Mouse (Mus musculus) v-Abl transformed pro-B cells (cell line): ENCODE data around the gene Macrod2.

Experiments used
- in situ Hi-C, 2 experiments: fragments of 400-800 bp; cut with MboI; formaldehyde crosslinking; loops; one replicate each; pipeline ENCODE4 v1.15.1; 2025; ENCODE audit not compliant: unreplicated experiment in 2 of 2

The Macrod2 gene

DNA sequence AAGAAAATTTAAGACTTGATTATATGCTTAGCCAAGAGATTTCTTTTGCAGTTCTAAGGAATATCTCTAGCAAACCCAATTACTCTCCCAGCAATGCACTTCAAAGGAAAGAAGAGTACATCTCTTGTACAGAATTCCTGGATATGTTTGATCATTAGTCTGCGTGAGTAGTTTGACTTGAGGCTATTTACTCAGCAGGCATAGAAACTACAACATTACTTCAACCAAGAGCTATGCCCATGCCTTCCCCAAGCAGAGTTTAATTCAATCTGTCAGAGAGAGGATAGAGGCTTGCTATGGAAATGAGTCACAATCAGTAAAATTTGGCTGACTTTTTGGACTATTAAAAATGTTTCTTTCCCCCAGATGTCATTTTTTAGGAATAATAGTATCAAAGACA is 785.5 kb downstream of the Macrod2 start:
- in situ Hi-C loops, result no loop called here

- in situ Hi-C loops, result no loop called here
These were observed 787.1 kb downstream of the Macrod2 start for GRCm38 (mm10) chr2:141182034-141182759.

GRCm38 (mm10) chr2:141194476-141194875 is 799.4 kb downstream of the Macrod2 start:
- in situ Hi-C loops, result no loop called here

DNA sequence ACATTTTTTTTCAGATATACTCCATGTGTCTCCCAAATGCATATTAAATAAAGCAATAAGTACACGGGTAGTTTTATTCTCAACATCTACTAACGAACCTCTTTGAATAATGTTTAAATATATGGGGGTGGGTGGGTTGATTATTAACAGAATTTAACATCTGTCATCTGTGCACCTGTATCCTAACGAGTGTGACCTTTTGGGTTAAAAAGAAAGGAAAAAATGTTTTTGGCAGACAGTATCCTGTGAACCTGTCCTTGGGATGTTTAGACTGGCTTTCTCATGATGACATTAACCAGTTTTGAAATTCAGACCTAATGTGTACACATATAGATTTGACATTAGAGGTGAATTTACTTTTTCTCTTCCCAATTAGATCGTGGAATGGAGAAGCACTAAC is 805.4 kb downstream of the Macrod2 start:
- in situ Hi-C loops, result no loop called here

GRCm38 (mm10) chr2:141201303-141202014 is 806.4 kb downstream of the Macrod2 start:
- in situ Hi-C loops, result no loop called here

DNA sequence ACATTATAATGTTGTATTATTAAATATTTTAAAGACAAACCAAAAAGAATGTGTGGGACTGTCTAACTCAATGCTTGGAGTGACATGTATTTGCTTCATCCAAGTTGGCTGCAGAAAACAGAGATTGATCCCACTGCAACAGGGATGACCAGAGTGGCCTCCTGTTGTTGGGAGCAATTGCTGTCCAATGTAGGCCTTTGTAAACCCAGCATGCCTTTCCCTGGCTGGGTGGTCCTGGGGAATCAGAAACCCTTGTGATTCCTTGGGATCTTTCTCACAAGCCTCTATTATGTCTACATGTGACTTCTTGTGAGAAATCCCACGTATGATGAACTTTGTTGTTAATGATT is 806.9 kb downstream of the Macrod2 start:
- in situ Hi-C loops, result no loop called here

GRCm38 (mm10) chr2:141211346-141211745 is 816.2 kb downstream of the Macrod2 start:
- in situ Hi-C loops, result no loop called here

GRCm38 (mm10) chr2:141212291-141212690 is 817.2 kb downstream of the Macrod2 start:
- in situ Hi-C loops, result no loop called here

DNA sequence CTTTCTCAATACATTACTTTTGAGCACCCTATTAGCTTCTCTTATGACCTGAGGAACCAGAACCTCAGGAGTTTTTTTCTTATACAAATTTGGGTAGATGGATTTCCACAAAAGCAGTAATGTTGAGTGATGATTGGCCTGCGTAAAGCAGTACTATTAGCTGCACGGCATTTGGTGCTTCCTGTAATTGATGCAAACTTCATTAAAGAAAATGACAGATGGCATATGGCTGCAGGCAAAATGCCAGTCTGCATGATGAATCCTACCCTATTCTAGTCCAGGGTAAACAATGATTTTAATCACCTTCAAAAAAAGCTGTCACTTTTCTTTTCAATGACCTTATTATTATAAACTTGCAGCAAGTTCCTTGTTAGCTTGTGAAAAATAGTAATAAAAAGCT is 822.4 kb downstream of the Macrod2 start:
- in situ Hi-C loops, result no loop called here

DNA sequence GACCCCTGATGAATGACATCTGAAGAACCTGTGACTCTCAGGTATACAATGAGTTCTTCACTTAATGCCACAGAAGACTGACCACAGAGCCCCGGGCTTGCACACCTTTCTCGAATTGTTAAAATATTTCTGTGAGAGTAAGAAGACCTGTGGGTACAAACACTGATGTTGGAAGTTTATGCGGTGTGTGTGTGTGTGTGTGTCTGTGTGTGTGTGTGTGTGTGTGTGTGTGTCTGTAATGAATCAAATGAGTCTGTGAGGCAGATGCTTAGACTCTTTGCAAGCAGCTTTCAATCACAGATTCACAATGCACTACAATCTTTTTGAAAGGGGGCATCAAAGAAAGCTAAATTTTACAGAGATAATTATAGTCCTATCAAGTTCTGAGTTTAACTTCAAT is 822.8 kb downstream of the Macrod2 start:
- in situ Hi-C loops, result no loop called here

GRCm38 (mm10) chr2:141228809-141229208 is 833.7 kb downstream of the Macrod2 start:
- in situ Hi-C loops, result no loop called here

- in situ Hi-C loops, result no loop called here
These were observed 834.7 kb downstream of the Macrod2 start for GRCm38 (mm10) chr2:141229820-141230219.

DNA sequence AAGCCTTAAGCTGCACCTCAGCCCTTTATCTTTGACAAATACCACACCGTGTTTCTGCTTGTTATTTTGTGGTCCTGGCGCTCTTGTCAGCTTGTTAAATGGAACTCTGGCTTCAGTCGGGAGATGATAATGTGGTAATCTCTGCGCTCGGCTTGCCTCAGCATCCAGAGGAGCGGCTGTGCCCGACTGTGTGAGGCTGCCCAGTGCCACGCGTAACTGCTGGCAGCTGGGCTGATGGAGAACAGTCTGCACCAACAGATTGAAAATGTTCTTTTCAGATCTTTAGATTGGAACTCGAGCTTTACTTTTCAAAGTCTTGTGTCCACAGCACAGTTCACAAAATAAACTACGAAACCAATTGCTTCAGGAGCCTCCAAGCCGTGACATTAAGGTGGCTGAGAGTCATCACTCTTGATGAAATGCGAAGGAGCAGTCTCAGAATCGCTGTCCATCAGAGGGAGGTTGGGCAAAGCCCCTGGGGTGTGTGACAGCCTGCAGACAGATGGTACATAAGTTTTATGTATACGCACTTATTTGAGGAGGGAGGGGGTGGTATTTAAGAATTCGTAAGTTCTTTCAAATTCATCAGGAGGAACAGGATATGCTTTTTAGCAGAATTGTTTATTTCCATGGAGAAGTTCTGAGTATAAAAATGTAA is 836.0 kb downstream of the Macrod2 start:
- in situ Hi-C loops, result no loop called here

DNA sequence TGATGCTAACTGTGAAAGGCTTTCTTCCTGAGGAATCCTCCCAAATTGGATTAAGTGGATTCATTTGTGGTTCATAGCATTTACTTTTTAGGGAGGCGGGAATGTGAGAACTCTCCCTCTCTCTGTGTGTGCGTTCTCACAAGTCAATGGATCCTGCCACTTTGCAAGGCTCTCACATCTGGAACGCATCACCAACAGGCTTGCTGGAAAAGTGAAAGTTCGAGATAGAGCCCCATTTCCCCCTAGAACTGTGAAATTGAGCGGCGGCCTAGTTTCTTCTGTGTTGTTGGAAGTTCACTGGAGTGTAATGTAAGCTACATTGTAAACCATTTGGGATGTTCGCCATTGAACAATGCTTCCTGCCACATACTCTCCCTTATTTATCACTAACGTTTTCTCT is 839.2 kb downstream of the Macrod2 start:
- in situ Hi-C loops, result no loop called here

DNA sequence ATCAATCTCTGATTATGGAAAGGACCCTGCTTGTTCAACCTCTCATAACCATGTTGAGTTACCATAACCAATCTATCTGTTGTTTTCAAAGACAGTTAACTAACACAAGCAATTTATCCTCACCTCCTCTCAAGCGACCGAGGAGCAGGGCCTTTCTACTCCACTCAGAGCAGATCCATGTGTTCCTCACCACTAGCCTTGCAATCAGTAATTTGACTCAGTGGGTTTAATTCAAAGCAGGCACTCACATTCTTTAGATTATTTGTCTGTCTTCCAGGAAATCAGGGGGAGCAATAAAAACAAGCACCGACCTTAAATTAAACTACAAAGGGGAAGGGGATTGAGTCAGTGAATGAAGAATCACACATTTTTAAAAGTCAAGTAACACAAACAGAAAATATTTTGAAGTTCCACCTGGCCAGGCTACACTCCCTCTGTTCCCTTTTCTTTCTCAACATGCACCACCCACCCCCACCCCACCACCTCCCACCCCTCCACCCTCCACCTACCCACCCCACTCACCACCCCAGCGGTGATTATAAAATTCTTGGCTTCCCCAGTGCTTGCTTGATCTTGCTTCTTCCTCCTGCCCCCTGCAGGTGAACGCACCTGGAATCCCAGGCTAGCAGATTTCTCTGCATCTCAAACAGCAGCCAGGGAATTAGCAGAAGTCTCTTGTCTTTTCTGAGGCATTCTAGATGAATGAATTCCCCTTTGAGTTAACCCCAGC is 839.8 kb downstream of the Macrod2 start:
- in situ Hi-C loops, result no loop called here

GRCm38 (mm10) chr2:141247680-141248079 is 852.6 kb downstream of the Macrod2 start:
- in situ Hi-C loops, result no loop called here

GRCm38 (mm10) chr2:141264582-141264981 is 869.5 kb downstream of the Macrod2 start:
- in situ Hi-C loops, result no loop called here

DNA sequence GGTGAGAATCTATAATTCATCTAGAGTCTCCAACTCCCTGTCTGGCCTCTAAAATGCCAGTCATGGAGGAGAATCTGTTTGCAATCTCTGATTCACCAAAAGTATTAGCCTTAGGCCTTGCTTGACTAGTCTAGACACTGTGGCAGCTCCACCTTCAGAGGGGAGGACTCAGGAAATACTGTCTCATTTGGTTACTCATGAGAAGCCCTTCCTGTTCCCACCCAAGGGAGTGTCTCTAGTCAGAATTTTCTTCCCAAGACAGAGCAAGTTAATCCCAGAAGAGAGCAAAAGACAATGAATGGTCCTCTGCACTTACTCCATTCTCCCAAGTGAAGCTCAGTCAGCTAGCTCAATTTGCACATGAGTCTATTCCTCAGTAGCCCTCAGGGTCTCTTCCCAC is 871.5 kb downstream of the Macrod2 start:
- in situ Hi-C loops, result no loop called here

DNA sequence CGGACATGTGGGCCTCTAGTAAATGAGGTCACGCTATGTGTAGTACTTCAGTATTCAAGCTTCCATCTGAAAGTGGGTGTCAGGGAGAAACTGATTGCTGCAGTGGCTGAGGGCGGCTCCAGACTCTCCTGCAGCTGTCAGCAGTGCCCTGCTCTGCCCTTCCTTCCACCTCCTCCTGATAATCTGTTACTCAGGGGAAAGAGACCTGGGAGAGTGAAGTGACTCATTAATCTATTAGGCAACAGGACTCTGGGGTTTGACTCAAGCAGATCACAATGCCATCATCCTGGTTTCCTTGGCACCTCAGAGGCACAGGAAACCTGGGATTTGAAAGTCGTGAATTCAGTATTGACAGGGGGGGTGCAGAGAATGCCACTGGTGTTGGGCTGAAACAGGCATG is 876.4 kb downstream of the Macrod2 start:
- in situ Hi-C loops, result no loop called here

GRCm38 (mm10) chr2:141272966-141273365 is 877.9 kb downstream of the Macrod2 start:
- in situ Hi-C loops, result no loop called here

DNA sequence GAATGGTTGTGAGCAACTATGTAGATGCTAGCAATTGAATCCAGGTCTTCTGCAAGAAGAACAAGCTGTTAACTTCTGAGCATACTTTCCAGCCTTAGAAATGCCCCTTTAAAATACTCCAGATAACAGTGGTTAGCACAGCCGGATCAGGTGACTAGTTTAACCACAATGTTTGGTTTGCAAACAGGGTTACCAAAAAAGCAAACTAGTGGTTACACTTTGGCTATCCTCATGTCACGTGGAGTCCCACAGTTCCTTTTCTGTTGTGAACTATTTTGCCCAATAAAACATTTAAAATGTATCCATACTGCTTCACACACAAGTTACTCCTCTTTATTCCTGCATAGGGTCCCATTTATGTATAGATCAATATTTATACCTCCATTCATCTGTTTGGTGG is 879.2 kb downstream of the Macrod2 start:
- in situ Hi-C loops, result no loop called here
